Mouse (Mus musculus) gastrocnemius, postnatal 4 days (tissue): ENCODE measurements at regions not wholly inside any gene's neighbourhood (a gene's known extent, or its start where the extent isn't known, plus 50 kb on each side); places are given as distances from the start of the nearest gene placed in this dataset.
A peak's percentile ranks its signal among the peaks of the same experiment; 100 is the strongest.

ENCODE experiments used
- DNase-seq, 2 experiments: peaks; one replicate each; pipeline ENCODE4 v3.0.0; 2021 to 2022; ENCODE audit warnings: low spot score in 2 of 2, mixed read lengths in 2 of 2

DNA sequence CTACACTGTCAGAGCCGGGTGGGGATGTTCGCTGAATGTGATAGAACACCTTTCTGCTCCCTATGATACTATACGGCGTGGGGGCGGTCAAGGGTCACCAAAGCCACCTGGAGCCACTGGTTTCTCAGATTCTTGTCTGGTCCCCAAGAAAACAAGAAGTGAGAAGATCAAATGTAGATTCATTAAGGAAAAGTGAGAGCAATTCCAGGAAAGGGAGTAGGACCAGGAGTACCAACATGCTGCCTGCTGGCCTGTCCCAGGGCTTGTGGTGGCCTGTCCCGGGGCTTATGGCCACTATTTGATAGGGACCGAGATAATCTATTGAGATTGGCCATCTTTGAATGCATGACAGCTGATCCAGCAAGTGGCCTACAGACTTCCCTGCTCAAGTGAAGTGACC is 58.8 kb upstream of the Fut8 start:
- no peak for DNase-seq

DNA sequence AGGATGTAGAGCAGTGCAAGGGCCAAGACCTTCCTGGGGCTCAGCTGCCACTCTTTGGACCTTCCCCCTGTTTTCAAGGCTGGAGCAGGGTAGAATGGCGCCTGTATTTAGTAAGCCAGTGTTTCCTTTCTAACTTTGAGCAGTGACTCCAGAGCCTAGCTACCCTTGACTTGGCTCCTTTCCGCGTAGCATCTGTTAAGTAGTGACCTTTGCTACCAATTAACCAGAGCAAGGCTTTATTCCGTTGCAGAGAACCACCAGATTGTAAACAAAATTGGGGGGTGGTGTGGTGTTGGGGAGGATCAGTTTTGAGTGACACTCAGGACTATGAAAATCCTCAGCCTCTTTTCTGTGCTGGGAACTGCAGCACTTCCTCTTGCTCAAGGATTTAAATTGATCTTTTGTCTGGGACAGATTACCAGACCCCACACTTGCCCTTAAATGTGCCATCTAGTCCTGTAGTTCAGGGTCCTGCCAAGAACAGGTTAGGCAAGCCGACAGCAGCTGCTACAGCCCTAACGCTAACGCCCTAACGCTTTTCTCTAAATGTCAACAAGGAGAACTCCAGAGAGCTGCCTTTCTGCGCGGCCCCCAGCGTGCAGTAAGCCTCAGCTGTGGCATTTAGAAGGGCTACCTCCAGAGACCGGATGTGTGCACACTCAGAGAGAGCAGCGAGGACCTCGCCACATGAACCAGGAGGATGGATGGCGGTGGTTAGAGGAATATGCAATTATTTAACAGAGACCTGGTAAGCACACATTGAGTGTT is 59.9 kb upstream of the Fut8 start:
- DNase-seq = no peak

DNA sequence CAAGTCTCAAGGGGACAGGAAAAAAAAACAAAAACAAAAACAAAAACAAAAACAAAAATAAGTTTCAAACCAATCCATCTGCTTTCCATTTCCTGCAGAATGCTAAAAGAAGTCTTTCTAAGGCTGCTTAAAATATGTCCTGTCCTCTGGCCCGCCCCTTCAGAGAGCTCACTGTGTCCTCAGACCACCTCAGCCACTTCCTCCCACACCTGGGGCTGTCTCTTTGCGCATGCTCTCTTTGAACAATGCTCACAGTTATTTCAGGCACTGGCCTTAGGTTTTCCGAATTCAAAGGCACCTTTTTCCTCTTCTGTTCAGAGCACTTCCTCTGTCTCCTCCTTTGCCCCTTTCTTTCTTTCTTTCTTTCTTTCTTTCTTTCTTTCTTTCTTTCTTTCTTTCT is 60.6 kb upstream of the Fut8 start:
- DNase-seq = no peak

DNA sequence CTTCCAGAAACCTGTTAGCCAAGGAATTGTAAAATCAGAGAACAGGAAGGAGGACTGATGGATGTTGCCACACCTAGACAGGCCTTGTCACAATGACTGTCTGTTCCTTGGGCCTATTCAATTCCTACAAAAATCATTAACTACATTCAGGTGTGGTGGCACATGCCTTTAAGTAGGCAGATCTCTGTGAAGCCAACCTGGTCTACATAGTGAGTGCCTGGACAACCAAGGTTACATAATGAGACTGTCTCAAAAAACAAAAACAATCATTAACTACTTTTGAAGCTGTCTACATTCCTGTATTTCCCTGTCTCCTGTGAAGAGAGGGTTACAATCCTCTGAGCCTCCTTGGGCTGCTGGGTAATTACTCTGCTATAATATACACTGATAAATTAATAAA is 63.9 kb upstream of the Fut8 start:
- no peak for DNase-seq

DNA sequence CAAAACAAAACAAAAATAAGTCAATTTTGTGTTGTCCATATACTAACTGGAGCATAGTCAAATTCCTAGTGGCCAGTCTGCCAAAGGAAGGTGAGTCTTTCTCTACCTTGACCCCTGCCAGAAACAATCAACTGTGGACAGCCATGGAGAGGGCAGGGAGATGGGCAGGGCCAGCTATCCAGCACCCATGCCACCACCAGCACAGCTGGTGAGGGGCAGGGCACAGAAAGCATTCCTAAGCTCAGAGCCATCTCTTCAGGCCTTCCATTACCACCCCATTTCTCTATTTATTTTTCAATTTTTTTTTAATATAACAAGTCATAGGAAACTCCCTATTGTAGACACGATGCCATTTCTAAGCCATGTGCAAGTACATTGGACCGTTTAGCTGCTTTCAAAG is 65.4 kb upstream of the Fut8 start:
- DNase-seq = no peak

DNA sequence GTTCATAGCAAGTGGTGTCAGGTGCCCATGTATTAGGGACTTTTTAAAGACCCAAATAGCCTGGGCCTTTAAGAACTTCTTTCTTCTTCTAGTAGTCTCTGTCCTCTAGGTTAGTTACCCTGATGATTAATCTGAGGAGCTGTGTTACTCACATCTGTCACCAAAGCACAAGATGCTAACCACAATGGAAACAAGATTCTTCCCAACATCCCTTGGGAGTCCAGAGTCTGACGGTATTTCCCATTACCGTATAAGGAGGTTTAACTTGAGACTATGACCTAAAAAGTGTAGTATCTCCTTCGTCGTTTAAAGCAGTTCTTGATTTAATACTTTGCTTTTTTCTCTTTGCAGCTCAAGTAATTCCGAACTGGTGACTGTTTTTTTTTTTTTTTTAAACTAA is 67.7 kb upstream of the Fut8 start:
- DNase-seq = no peak

DNA sequence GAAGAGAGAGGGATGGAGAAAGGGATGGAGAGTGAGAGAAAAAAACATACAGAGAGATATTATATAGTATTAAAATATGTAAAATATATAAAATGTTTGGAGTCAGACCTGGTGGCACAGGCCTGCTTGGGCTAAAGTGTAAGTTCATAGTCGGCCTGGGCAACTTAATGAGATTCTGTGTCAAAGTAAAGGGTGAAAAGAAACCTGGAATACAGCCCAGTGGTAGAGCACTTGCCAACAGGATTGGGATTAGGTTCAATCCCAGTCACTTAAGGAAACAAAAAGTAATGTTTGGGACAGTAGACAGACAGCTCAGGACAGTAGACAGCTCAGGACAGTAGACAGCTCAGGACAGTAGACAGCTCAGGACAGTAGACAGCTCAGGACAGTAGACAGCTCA is 69.6 kb upstream of the Fut8 start:
- no peak for DNase-seq

DNA sequence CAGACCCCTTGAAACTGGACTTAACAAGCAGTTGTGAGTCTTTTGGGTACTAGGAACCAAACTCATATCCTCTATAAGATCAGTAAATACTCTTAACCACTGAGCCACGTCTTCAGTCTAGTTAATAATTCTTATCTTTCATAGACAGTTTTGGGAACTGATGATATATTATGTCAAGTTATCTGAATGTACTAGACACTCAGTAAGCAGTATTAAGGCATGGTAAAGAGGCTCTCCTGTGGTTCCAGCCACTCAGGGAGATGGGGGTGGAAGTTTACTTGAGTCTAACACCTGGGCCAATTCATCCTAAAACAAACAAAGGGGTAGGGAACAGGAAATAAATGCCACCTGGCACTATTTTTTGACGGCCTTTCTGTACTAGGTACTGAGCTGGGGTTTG is 81.2 kb upstream of the Fut8 start:
- no peak for DNase-seq

DNA sequence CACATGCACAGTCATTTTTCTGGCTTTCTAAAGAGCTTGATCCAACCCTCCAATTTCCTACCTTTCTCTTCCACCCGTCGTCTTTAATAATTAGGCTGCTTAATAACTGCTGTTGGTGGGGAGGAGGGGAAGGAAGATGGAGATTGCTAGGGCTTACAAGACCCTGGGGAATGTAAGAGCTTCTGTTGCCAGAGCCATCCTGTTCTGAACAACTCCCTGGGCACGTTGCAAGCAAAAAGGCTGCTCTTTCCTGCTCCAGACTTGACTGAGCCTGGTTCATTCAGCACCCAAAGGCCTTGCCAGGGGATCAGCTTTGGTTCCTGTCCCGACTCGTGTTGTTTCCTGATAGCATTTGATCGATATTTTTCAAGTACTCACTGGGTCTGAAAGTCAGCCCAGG is 82.3 kb upstream of the Fut8 start:
- no peak for DNase-seq

DNA sequence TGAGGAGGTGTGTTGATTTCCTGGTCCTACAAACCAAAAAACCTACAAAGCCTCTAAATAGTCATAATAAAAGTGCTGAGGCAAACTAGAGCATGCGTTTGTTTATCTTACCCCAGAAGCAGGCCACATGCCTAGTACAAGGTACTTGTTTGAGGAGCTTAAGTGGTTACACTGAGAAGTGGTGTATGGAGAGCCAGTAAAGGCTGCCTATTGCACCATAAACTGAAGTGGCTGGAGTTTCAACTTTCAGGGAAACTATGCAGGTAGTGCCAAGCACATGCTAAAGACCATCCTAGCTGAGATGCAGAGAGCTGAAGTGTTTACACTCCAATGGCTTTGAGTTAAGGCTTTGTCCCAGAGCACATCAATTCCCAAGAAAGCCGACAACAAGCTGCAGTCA is 86.5 kb upstream of the Fut8 start:
- DNase-seq = no peak

DNA sequence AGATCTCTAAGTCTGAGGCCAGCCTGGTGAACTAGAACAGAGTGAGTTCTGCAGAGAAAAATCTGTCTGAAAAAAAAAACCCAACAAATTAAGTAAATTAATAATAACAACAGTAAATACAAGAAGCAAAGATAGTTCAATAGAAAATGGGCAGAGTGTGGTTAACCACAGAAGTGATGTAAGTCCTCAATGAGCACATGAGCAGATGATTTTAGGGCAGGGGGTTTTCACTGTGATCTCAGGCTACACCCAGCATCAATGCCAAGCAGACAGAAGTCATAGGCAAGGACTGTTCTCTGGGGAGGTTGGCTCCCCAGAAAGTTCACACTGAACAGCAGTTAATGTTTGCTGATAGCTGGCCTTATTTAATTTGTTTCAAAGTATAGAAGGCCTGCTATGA is 88.1 kb upstream of the Fut8 start:
- DNase-seq = no peak

DNA sequence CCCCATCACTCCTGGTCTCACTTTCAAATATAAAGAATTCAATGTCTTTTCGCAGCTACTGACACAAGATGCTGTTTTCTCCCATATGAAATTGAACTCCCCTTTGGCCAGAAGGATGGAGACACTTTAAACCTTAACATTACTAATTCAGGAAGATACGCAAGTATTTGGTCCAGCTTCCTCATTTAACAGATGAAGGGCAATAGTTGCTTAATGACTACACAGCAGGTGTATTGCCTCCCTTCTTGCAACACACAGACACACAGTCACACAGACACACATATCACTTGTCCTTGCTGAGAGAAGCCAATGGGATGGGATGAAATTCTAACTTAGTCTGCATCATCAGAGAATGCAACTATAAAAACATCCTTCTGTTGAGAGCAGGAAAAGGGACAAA is 89.8 kb upstream of the Fut8 start:
- no peak for DNase-seq

DNA sequence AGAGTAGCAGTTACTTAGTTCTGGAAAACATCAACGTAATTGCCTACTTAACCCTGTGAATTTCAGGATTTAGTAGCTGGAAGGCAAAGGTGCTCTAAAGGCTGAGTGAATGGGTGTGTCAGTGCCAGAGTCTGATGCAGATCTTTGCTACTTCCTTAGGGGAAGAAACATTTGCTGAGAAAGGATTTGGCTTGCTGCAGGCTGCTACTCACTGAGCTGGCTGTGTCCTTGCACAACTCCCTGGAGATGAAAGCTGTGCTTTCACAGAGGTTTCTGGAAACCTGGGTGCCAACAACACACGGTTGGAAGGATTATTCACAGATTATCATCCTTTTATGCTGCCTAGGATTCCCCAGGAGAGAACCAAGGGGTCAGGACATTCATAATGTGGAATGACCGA is 94.0 kb upstream of the Fut8 start:
- no peak for DNase-seq

DNA sequence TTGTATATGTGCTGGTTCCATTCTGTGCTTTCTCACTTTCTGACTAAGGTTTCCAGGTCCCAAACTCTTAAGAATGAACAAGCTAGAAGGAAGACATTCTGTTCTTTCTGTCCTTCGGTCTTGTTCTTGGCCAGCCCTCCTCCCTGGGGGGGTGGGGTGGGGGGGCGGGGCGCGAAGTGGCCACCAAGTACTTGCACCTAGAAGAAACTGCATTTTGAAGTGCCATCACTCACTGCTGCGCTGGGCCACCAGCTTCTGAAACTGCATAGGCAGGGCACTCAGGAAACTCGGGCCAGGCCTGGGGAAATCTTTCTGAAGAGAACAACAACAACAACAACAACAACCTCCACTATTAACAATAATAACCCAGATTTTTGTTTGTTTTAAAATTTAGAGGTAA is 94.4 kb upstream of the Fut8 start:
- no peak for DNase-seq

DNA sequence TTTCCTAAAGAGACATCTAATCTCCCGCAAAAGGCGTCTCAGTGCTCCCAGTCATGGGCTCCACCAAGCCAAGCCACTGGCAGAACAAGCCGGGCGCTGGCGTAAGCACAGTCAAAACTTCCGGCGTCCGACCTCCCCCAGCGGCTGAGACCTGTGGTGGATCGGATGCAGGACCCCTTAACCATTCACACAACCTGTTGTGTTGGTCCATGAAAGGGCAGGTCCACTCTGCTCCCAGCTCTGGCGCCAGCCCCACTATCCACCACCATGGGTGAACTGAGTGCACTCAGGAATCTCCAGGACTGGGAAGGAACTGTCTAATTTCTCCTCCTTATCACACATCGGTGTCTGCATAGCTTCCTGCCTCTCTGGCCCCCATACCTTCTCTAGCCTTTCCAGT is 94.8 kb upstream of the Fut8 start:
- DNase-seq = no peak

DNA sequence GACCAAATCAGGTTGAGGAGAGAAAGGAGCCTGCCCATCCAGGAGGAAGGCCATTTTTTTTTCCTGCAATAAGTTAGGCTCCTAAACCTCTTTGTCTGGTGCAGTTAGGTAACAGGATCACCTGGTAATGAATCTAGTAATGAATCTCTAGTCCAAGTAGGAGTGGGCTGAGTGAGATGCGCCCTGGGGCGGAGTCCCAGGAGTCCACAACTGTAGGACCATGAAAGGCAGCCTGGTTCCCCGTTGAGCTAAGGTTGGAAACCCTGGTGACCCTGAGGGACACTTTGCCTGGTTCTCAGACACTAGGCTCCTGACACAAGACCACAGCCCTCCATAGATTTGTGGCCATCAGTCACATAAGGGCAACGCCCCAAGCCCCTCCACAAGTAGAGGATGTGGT is 95.7 kb upstream of the Fut8 start:
- no peak for DNase-seq

DNA sequence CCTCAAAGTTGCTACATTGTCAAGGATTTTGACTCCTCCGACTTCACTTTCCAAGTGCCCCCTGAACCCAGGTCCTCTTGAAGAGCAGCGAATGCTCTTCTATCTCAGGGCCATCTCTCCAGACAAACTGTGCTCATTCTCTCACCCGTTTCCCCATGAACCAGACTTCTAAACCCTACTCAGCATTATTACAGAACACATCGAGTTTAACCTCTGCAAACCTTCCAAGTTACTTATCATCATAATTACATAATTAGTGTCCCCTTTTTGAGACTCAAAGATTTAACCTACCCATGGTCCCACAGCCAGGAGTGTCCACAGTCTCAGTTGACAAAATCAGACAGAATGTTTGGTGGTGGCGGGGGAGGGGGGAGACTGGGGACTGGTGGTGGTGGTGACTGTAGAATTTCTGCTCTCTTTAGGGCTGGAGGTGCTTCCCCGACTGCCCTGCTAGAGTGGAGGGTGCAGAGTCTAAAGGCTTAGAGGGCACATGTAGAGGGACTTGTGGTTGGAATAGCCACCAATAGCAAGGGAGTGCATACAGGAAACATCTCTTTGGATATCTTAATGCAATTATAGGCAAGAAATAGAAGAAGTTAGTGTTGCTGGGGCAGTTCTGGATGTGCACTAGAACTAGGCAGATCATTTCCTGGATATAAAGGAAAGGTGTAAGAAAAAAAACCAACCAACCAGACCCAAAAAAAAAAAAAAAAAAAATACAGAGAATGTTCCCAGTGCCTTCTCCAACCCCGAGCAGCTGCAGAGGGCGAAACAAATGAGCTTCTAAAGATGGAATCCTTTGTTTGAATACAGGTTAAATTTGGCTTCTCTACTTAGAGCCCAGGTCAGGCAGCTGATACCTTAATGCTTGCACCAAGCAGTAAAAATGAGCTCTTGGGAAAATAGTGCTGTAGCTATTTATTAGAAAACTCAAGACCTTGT is 96.4 kb upstream of the Fut8 start:
- DNase-seq = peak in 1 of 2 experiments; percentile 2

DNA sequence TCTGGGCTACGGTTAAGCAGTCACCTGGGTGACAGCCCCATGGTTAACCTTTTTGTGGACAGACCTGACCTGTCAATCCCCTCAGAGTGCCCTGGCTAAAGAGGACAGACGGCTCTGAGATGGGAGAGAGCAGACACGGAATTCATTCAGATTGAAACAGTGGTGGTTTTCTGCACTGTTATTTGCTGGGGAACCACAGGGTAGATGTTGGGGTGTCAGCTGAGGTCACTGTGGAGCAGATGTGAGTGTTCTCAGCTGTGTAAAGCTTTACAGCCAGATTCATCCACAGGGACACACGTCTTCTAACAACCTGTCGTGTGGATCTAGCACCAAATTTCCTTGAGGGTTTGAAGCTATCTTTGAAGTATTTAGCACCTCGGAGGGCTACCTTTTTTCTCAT is 97.3 kb upstream of the Fut8 start:
- no peak for DNase-seq

DNA sequence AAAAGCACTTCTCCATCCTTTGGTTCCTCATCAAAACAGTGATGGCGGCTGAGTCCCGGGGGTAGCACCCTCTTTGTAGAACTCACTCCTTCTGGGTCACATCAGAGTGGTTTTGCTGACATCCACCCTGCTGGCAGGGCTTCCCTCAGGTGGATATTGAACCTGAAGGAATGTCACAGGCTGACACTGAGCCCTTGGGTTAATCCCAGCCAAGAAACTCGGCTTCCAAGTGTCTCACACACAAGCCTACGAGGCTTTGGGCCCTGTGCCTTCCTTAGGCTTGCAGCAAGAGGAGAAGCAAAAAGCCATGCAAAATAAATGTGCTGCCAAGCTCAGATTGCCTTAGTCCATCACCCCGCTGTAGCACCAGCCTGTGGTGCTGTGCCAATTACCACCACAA is 97.8 kb upstream of the Fut8 start:
- no peak for DNase-seq

DNA sequence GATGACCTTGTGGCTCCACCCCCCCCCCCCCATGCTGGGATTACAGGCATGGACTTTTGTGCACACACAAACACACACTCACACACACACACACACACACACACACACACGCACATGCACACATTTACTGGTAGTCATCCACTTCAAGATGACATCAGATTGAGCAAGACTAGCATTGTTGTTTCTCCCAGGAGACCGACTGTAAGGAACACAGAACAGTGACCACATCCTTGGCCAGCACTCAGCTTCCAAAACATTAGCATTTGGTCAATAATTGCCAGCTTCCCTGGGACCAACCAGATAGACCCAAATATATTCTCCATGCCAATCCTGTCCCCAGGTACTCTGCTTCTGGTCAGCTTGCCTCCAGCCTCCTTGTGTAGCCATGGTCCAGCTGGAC is 98.2 kb upstream of the Fut8 start:
- no peak for DNase-seq

DNA sequence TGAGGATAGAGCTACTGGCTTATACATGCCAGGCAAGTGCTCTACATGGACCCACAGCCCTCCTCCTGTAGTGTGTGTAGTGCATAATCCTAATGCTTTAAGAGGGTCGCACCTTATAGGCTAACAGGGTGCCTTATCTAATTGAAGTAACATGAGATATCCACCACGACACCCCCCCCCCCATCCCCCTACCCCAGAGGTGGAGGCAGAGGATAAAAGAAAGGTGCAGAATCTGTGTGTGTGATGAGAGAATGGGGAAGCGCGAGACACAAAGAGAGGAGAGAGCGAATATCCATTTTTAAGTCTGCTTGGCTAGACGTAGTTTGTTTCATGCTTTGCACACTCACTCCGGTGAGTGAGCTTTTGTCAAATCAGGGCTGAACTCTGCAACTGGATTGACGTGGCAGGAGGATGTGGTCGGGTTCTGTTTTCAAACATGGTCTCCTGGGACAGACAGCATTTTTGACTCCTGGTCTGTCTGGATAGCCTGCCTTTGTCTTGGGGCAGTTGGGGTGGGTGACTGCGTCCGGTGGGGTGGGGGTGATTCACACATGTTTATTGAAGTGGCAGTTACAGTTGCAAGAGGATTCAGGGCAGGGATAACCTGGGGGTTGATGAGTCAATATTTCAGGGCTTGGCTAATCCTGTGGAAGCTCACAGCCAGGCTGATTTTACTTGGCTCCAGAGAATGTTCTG is 99.3 kb upstream of the Fut8 start:
- DNase-seq = no peak

DNA sequence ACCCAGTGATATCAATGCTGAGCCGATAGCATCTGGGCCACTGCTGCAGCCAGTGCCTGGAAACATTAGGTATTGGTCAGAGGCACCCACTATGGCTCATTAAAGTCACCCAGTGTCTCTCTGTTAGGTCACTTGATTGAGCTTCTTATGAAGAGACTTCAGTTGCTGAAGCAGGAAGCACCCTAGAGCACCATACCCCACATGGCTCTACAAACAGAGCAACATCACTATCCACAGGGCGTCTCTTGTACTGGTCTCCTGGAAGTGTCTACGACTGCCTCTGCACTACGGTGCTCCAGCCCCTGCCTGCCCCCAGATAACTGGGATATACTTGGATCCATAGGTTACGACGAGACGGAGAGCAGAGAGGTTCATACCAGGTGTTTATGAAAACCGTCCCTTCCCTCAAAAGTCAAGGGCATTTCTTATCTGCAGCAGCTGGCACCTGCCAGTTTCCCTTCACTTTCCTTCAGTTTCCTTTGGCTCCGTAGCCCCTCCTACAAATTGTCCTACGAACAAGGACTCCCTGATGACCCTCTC is 100.6 kb upstream of the Fut8 start:
- no peak for DNase-seq
